Mouse (Mus musculus) urinary bladder, postnatal 36 days (tissue): ENCODE data around the gene Catsper2.

ENCODE experiments used
- DNase-seq, 2 experiments: peaks; one replicate each; pipeline ENCODE4 v3.0.0; 2022; ENCODE audit warnings: low spot score in 2 of 2, mixed read lengths in 1 of 2

Gene Catsper2

DNA sequence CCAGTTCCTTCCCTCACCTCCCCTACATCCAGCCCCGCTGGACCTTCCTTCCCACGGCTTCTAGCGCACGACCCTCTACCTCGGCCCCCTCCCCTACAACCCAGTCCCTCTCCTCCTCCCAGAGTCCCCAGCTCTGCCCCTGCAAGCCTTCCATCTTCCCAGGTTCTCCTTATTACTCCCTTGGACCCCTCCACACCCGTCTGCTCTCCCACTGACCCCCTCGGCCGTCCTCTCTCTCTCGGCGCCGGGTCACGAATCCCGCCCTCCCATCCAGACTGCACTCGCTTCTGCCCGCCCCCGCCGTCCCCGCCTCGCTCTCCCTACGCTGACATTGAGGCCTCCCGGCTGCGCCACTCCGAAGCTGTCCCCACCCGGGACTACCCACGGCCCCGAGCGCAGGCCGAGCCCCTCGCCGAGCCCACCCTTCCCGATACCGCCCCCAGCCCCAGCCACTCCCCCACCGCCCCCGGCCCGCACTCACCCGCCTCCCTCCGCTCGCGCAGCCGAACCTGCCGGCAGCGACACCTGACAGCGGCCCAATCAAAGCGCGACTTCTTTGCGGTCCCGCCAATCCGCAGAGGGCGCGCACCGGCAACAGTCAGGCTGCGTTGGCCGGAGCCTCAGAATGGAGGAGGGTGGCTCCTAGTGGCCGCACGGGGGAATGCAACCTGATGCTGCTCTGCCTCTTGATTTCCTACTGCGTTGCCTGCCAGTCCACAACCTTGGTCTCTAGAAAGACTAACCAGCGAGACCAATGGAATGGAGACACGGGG, 58.6 kb downstream of the Catsper2 start, which contains the start of gene Ppip5k1:
Ppip5k1 (minus strand) TSS at position 577 of the 773 bp plus-strand sequence.
- DNase-seq, result peak; percentile 97

DNA sequence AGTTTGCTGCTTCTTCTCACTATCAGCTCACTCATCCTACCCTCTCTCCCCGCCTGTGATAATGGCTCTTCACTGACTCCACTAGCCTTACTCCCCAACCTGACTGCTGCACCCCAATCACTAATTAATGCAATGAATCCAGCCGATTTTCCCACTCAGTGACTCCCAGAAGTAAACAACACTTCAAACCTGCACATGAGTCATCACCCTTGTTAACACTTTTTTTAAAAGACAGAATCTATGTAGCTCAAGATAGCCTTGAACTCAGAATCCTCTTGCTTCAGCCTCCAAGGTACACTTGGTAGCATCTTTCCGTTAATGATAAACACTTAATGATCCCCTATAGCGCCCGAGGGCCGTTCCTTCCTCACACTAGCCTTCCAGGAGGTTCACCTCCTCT, 59.2 kb downstream of the Catsper2 start:
- DNase-seq, result no peak

DNA sequence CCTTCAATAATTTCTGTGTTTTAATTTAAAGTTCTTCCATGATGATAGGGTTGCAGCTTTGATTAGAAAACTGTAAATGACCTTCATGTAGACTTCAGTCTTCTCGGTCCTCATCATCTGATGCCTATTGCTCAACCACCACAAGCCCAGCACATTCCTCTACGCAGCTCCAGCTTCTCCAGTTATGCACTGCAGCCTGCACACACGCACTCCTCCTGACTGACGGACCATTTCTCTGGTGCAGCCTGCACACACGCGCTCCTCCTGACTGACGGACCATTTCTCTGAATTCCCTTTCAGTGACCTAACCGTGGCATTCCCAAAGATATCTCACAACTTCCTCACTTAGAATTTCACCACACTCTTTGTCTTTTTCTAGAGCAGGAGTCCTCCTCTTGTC, 60.4 kb downstream of the Catsper2 start:
- no peak for DNase-seq
